Mouse (Mus musculus): ENCODE measurements around the gene Rhpn2.

The Rhpn2 gene

GRCm38 (mm10) chr7:35395734-35396456 lies 61.9 kb downstream of the Rhpn2 start:
- no peak for DNase-seq

- DNase-seq = peak; percentile 97
Observed at GRCm38 (mm10) chr7:35396542-35397168, 62.7 kb downstream of the Rhpn2 start, which contains the start of the genes Faap24 and Cep89. Gene Faap24, minus strand, starts transcription at chr7:35396836. Gene Cep89, plus strand, starts transcription at chr7:35397035.

GRCm38 (mm10) chr7:35401169-35401568 lies 67.2 kb downstream of the Rhpn2 start:
- DNase-seq = no peak

- DNase-seq = no peak
Observed at GRCm38 (mm10) chr7:35415226-35415625, 81.3 kb downstream of the Rhpn2 start.

GRCm38 (mm10) chr7:35415801-35416653 lies 82.1 kb downstream of the Rhpn2 start:
- peak; percentile 64 for DNase-seq

GRCm38 (mm10) chr7:35416654-35416948 lies 82.6 kb downstream of the Rhpn2 start:
- DNase-seq = peak; percentile 23

- no peak for DNase-seq
Observed at GRCm38 (mm10) chr7:35423071-35423470, 89.1 kb downstream of the Rhpn2 start.

GRCm38 (mm10) chr7:35428146-35428545 lies 94.2 kb downstream of the Rhpn2 start:
- no peak for DNase-seq

GRCm38 (mm10) chr7:35435266-35435665 lies 101.3 kb downstream of the Rhpn2 start:
- DNase-seq = no peak

Measured in kidney, postnatal 14 days (tissue).